Mouse (Mus musculus) embryonic fibroblast, embryonic 13.5 days (primary cell): ENCODE data around the gene Naa35.

Experiments
- CTCF ChIP-seq: IDR thresholded peaks from 2 replicates; pipeline ENCODE4 v1.5.1; 2011; ENCODE audit warnings: mild to moderate bottlenecking, control low read depth, low read length, moderate library complexity, borderline replicate concordance; ENCODE audit not compliant: insufficient read depth
- POLR2A ChIP-seq: IDR thresholded peaks from 2 replicates; pipeline ENCODE4 v1.6.1; 2011; ENCODE audit warnings: low read depth, mild to moderate bottlenecking, control low read depth, low read length, moderate library complexity

- TF ChIP-seq CTCF (no peak), POLR2A (no peak)
Measured at GRCm38 (mm10) chr13:59661387-59661786, 76.3 kb downstream of the Naa35 start.
